Mouse (Mus musculus) kidney, postnatal 0 days (tissue): ENCODE measurements around the gene Slc6a8. TPM values are rescaled to one million over a fixed set of nuclear protein-coding genes. Genes with fewer than 3 reads are reported as not detected.

Experiments used
- ATAC-seq: fragments of 200-750 bp; cut with Nextera tagmentation; replicated peaks from 2 replicates; pipeline ENCODE4 v1.8.0; 2017; ENCODE audit warnings: low read depth, moderate number of reproducible peaks, moderate TSS enrichment, moderate library complexity; ENCODE audit not compliant: low FRiP score
- DNase-seq: peaks from one replicate; pipeline ENCODE4 v3.0.0-alpha.2; 2016; ENCODE audit warnings: low spot score
- H3K27ac ChIP-seq: fragments of 300-500 bp; sonication (generic); 2 replicates; pipeline ENCODE4 v1.5.1; 2014; ENCODE audit warnings: mild to moderate bottlenecking
- H3K27me3 ChIP-seq: fragments of 300-500 bp; sonication (generic); 2 replicates; pipeline ENCODE4 v1.6.1; 2014; ENCODE audit warnings: low read length, mixed read lengths; ENCODE audit not compliant: insufficient read depth
- H3K36me3 ChIP-seq: fragments of 300-500 bp; sonication (generic); 2 replicates; pipeline ENCODE4 v1.6.1; 2014; ENCODE audit warnings: low read length, mixed read lengths; ENCODE audit not compliant: insufficient read depth
- H3K4me1 ChIP-seq: fragments of 300-500 bp; sonication (generic); replicated peaks from 2 replicates; pipeline ENCODE4 v1.6.1; 2014; ENCODE audit warnings: antibody characterized with exemption, low read length, mixed read lengths; ENCODE audit not compliant: insufficient read depth
- H3K4me2 ChIP-seq: fragments of 300-500 bp; sonication (generic); 2 replicates; pipeline ENCODE4 v1.6.1; 2014; ENCODE audit warnings: mild to moderate bottlenecking, low read length, moderate library complexity, mixed read lengths
- H3K4me3 ChIP-seq: fragments of 300-500 bp; sonication (generic); replicated peaks from 2 replicates; pipeline ENCODE4 v1.5.1; 2014; ENCODE audit warnings: low read depth, low read length
- H3K9ac ChIP-seq: fragments of 300-500 bp; sonication (generic); 2 replicates; pipeline ENCODE4 v1.6.1; 2014; ENCODE audit warnings: low read depth, low read length
- H3K9me3 ChIP-seq: fragments of 300-500 bp; sonication (generic); replicated peaks from 2 replicates; pipeline ENCODE4 v1.6.1; 2016; ENCODE audit warnings: low read length, inconsistent platforms, mixed read lengths
- CTCF ChIP-seq: IDR thresholded peaks from 2 replicates; pipeline ENCODE4 v1.5.1; 2016; ENCODE audit warnings: antibody characterized with exemption, low read depth, mild to moderate bottlenecking, moderate library complexity
- WGBS: fragments of 180-500 bp; shearing (Covaris S2); extraction: QIAGEN DNeasy Blood & Tissue Kit; methylation state at CpG from one replicate; pipeline ENCODE4 v1.1.7; 2014; 5-methylcytosine and 5-hydroxymethylcytosine counted together
- polyA plus RNA-seq: library from polyadenylated mRNA; unstranded; fragments of >200 nt; fragmentation: Nextera tagmentation; extraction: Ambion mirVana; gene quantifications from 2 replicates; pipeline ENCODE4 v1.2.1, GENCODE M21; 2015

Slc6a8 gene
- polyA plus RNA-seq, 1 experiment from 2014 or later, result 12.2 TPM

DNA sequence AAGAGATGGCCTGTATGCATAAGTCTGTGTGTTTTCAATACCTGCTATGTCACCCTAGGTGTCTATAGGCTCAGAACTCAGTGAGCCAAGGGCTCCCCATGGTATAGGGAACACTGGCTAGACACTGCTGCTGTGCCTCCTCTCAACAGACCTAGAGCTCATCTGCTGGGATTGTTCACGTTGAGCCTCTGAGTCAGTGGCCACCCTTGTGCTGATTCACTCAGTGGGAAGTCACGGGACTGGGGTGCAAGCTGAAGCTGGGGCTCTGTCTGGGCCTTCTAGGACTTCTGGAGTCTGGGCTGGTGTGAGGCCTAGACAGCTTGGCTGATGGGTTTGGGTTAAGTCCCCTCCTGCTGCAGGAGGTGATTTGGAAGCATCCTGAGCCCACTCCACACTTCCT lies 2.3 kb downstream of the Slc6a8 start:
- WGBS, result 85% methylated on average over 2 of the region's 2 CpGs
- Histone ChIP-seq H3K27ac (no peak overlapping the region), H3K4me1 (no peaks in the 10 kb centered on the region), H3K9me3 (no peaks in the 10 kb centered on the region), H3K36me3 (no peaks in the 10 kb centered on the region), H3K9ac (no peak overlapping the region), H3K4me3 (no peak overlapping the region), H3K27me3 (no peaks in the 10 kb centered on the region), H3K4me2 (peak overlapping the region; percentile 68)
- DNase-seq (no peak), ATAC-seq (no peak)
- no peak for TF ChIP-seq CTCF

DNA sequence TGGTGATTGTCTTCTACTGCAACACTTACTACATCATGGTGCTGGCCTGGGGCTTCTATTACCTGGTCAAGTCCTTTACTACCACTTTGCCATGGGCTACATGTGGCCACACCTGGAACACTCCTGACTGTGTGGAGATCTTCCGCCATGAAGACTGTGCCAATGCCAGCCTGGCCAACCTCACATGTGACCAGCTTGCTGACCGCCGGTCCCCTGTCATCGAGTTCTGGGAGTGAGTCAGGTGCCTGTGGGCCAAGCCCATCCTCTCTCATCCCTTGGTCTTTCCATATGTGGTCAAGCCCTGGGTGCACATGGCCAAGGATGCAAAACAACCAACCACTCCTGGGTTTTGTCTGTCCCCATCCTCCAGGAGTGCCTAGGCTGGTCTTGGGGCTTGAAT lies 3.7 kb downstream of the Slc6a8 start:
- no peak overlapping the region for H3K4me3 ChIP-seq
- H3K9me3 ChIP-seq, result no peaks in the 10 kb centered on the region
- no peak for TF ChIP-seq CTCF
- no peak overlapping the region for H3K27ac ChIP-seq
- no peak overlapping the region for H3K9ac ChIP-seq
- no peaks in the 10 kb centered on the region for H3K4me1 ChIP-seq
- DNase-seq (no peak), ATAC-seq (no peak)
- H3K4me2 ChIP-seq, result no peak overlapping the region
- no peaks in the 10 kb centered on the region for H3K36me3 ChIP-seq
- 90% methylated on average over 4 of the region's 4 CpGs for WGBS
- H3K27me3 ChIP-seq, result no peaks in the 10 kb centered on the region

- no peak for ATAC-seq
- Histone ChIP-seq H3K9ac (no peak overlapping the region), H3K4me2 (no peak overlapping the region), H3K4me1 (no peaks in the 10 kb centered on the region), H3K27ac (no peak overlapping the region), H3K4me3 (no peak overlapping the region), H3K27me3 (no peaks in the 10 kb centered on the region), H3K36me3 (0 out of 2 replicates have a peak, but pooled peaks cover 6% of the 10 kb centered on the region), H3K9me3 (no peaks in the 10 kb centered on the region)
- WGBS, result 81% methylated on average over 2 of the region's 2 CpGs
- TF ChIP-seq CTCF, result no peak
- no peak for DNase-seq
Observed at GRCm38 (mm10) chrX:73684156-73684555, 11.2 kb downstream of the Slc6a8 start.

DNA sequence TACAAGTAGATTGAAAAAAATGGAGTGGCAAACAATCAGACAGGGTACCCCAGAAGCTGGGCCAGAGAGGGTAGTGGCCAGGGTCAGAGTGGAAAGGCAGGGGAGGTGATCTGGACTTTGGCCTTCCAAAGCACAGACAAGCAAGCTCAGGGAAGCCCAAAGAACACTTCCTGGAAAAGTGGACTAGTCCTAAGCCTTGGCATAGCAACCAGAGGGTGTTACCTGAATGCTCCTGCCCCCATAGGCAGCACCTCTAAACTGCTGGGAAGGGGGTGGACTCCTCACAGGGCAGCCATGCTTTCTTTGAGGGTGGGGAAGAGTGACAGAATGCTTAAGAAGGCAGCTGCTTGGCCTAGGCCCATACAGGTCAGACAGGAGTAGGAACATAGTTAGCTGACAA lies 12.0 kb downstream of the Slc6a8 start:
- DNase-seq, result no peak
- H3K27me3 ChIP-seq, result no peaks in the 10 kb centered on the region
- ATAC-seq, result peak; percentile 37; the same call in 1 of the 2 replicates

GRCm38 (mm10) chrX:73685629-73686028 lies 12.7 kb downstream of the Slc6a8 start:
- H3K36me3 ChIP-seq, result 0 out of 2 replicates have a peak, but pooled peaks cover 6% of the 10 kb centered on the region
- H3K9me3 ChIP-seq, result no peaks in the 10 kb centered on the region
- no peak overlapping the region for H3K4me3 ChIP-seq
- no peak for TF ChIP-seq CTCF
- H3K4me1 ChIP-seq, result no peaks in the 10 kb centered on the region
- 45% methylated on average over 3 of the region's 3 CpGs for WGBS
- no peaks in the 10 kb centered on the region for H3K27me3 ChIP-seq
- ATAC-seq (0 out of 2 replicates have a peak, but pooled peaks have one; percentile 33), DNase-seq (no peak)
- no peak overlapping the region for H3K4me2 ChIP-seq
- H3K9ac ChIP-seq, result no peak overlapping the region
- H3K27ac ChIP-seq, result no peak overlapping the region

More for the DNA sequence above, 12.0 kb downstream of the Slc6a8 start:
- Histone ChIP-seq H3K9ac (no peak overlapping the region), H3K27ac (no peak overlapping the region), H3K4me3 (no peak overlapping the region), H3K9me3 (no peaks in the 10 kb centered on the region), H3K4me2 (no peak overlapping the region), H3K4me1 (no peaks in the 10 kb centered on the region), H3K36me3 (0 out of 2 replicates have a peak, but pooled peaks cover 6% of the 10 kb centered on the region)
- no peak for TF ChIP-seq CTCF

- no peak overlapping the region for H3K4me2 ChIP-seq
- H3K4me3 ChIP-seq, result no peak overlapping the region
- DNase-seq, result peak; percentile 60
- 0 out of 2 replicates have a peak, but pooled peaks cover 6% of the 10 kb centered on the region for H3K36me3 ChIP-seq
- no peak; the same call in 1 of the 2 replicates for ATAC-seq
- H3K27ac ChIP-seq, result no peak overlapping the region
- H3K27me3 ChIP-seq, result no peaks in the 10 kb centered on the region
- H3K9me3 ChIP-seq, result no peaks in the 10 kb centered on the region
- peak; percentile 74 for TF ChIP-seq CTCF
- H3K9ac ChIP-seq, result no peak overlapping the region
- H3K4me1 ChIP-seq, result no peaks in the 10 kb centered on the region
- WGBS, result 65% methylated on average over 5 of the region's 5 CpGs
Observed at GRCm38 (mm10) chrX:73690917-73691629, 18.1 kb downstream of the Slc6a8 start.
